ENCODE assay signal across 8 mouse cellular contexts in genomic region chr4:35155132-35155922, GRCm38 (mm10). TPM values are rescaled to one million over a fixed set of nuclear protein-coding genes. Genes with fewer than 3 reads are reported as not detected.
DNase-seq lines count a peak whose midpoint lies in the region; ATAC-seq and TF ChIP-seq lines count a peak whose summit lies in the region.

No protein-coding gene starts in this region.

- H3K9ac ChIP-seq in intestine, embryonic 16.5 days (ENCODE audit: low read depth, low read length), result peak overlapping the region; percentile 85
- H3K9ac ChIP-seq in liver, postnatal 0 days (replicated peaks), result peak overlapping the region; percentile 75
- peak overlapping the region; percentile 38; the same call in 1 of the 2 replicates for H3K9ac ChIP-seq in neural tube, embryonic 12.5 days

- H3K4me2 ChIP-seq in intestine, embryonic 16.5 days (ENCODE audit: low read depth, low read length), result peak overlapping the region; percentile 61
- peak overlapping the region; percentile 77 for H3K4me2 ChIP-seq in liver, postnatal 0 days (ENCODE audit: low read depth, low read length)
- peak overlapping the region; percentile 92 for H3K4me2 ChIP-seq in neural tube, embryonic 12.5 days (replicated peaks)

- peak; percentile 61 for TF ChIP-seq CTCF in liver, postnatal 0 days (IDR thresholded peaks at IDR 0.05; ENCODE audit: low read depth)

- H3K36me3 ChIP-seq in forebrain, embryonic 10.5 days (replicated peaks), result no peaks in the 10 kb centered on the region
- no peaks in the 10 kb centered on the region for H3K36me3 ChIP-seq in intestine, embryonic 16.5 days (ENCODE audit: control insufficient read depth, insufficient read depth, low read length)
- no peaks in the 10 kb centered on the region for H3K36me3 ChIP-seq in liver, postnatal 0 days (replicated peaks; ENCODE audit: insufficient read depth, low read length)
- no peaks in the 10 kb centered on the region for H3K36me3 ChIP-seq in neural tube, embryonic 12.5 days

- ATAC-seq in intestine, embryonic 16.5 days, result peak; percentile 84
- ATAC-seq in liver, postnatal 0 days, result peak; percentile 87
- no peak for ATAC-seq in neural tube, embryonic 12.5 days (ENCODE audit: low FRiP score, low read depth)

- 26% methylated on average over 20 of the region's 20 CpGs for WGBS in forebrain, embryonic 10.5 days
- WGBS in intestine, embryonic 16.5 days, result 16% methylated on average over 20 of the region's 20 CpGs
- 25% methylated on average over 20 of the region's 20 CpGs for WGBS in liver, postnatal 0 days (ENCODE audit: insufficient replicate concordance)
- 19% methylated on average over 20 of the region's 20 CpGs for WGBS in neural tube, embryonic 12.5 days

- H3K27me3 ChIP-seq in forebrain, embryonic 10.5 days (ENCODE audit: poor library complexity, severe bottlenecking), result peaks cover 15% of the 10 kb centered on the region
- no peaks in the 10 kb centered on the region for H3K27me3 ChIP-seq in intestine, embryonic 16.5 days (replicated peaks; ENCODE audit: control insufficient read depth, insufficient read depth, low read length)
- H3K27me3 ChIP-seq in liver, postnatal 0 days (ENCODE audit: insufficient read depth, low read length), result no peaks in the 10 kb centered on the region
- H3K27me3 ChIP-seq in neural tube, embryonic 12.5 days (replicated peaks), result no peaks in the 10 kb centered on the region

- H3K9me3 ChIP-seq in forebrain, embryonic 10.5 days, result no peaks in the 10 kb centered on the region
- no peaks in the 10 kb centered on the region for H3K9me3 ChIP-seq in intestine, embryonic 16.5 days (ENCODE audit: control insufficient read depth, low read length)
- no peaks in the 10 kb centered on the region for H3K9me3 ChIP-seq in liver, postnatal 0 days (ENCODE audit: low read length)
- H3K9me3 ChIP-seq in neural tube, embryonic 12.5 days, result no peaks in the 10 kb centered on the region

- H3K4me3 ChIP-seq in forebrain, embryonic 10.5 days, result peak overlapping the region; percentile 73
- peak overlapping the region; percentile 68 for H3K4me3 ChIP-seq in intestine, embryonic 16.5 days (ENCODE audit: low read length)
- H3K4me3 ChIP-seq in liver, postnatal 0 days (ENCODE audit: low read depth, low read length), result peak overlapping the region; percentile 71
- H3K4me3 ChIP-seq in neural tube, embryonic 12.5 days, result peak overlapping the region; percentile 57

- peak overlapping the region; percentile 92 for H3K27ac ChIP-seq in forebrain, embryonic 10.5 days
- H3K27ac ChIP-seq in intestine, embryonic 16.5 days (ENCODE audit: low read length), result peak overlapping the region; percentile 96
- H3K27ac ChIP-seq in liver, postnatal 0 days (ENCODE audit: low read depth), result peak overlapping the region; percentile 94
- H3K27ac ChIP-seq in neural tube, embryonic 12.5 days, result no peak overlapping the region

- DNase-seq in B cell, adult 2 months, result peak; percentile 72 to 74
- peak; percentile 88 for DNase-seq in R1 (ENCODE audit: low read depth, low spot score)
- peak; percentile 40 for DNase-seq in forebrain, embryonic 10.5 days (ENCODE audit: extremely low spot score, low spot score)
- DNase-seq in liver, postnatal 0 days, result peak; percentile 78
- peak; percentile 40 to 45 for DNase-seq in urinary bladder, postnatal 36 days (ENCODE audit: low spot score in 2 of 2)
- DNase-seq in right cerebral cortex, postnatal 25 days, result no peak

- H3K4me1 ChIP-seq in forebrain, embryonic 10.5 days, result peaks cover 37% of the 10 kb centered on the region
- H3K4me1 ChIP-seq in intestine, embryonic 16.5 days (ENCODE audit: control insufficient read depth, insufficient read depth, low read length), result peaks cover 9% of the 10 kb centered on the region
- H3K4me1 ChIP-seq in liver, postnatal 0 days (ENCODE audit: insufficient read depth), result peaks cover 18% of the 10 kb centered on the region
- peaks cover 16% of the 10 kb centered on the region for H3K4me1 ChIP-seq in neural tube, embryonic 12.5 days

- TF ChIP-seq EP300 in liver, postnatal 0 days (IDR thresholded peaks at IDR 0.05; ENCODE audit: low read depth), result peak; percentile 26; the same call in 1 of the 2 replicates

RNA-seq across cellular contexts. Expression of gene Mob3b, which starts 2.0 kb away (rescaled TPM):
- 20.3 and 24.1 TPM in 2 replicates for polyA plus RNA-seq in forebrain, embryonic 10.5 days (2016; fragmentation: Nextera tagmentation; extraction: Ambion mirVana)
- 27.3 and 27.5 TPM in 2 replicates for polyA plus RNA-seq in intestine, embryonic 16.5 days (2015; fragmentation: Nextera tagmentation; extraction: Ambion mirVana)
- polyA plus RNA-seq in liver, postnatal 0 days (2015; fragmentation: Nextera tagmentation; extraction: Ambion mirVana), result 13.6 and 14.2 TPM in 2 replicates
- polyA plus RNA-seq in neural tube, embryonic 12.5 days (2016; fragmentation: Nextera tagmentation; extraction: Ambion mirVana), result 6.2 and 8.4 TPM in 2 replicates

RNA-seq across cellular contexts. Expression of gene Ifnk, which starts 3.5 kb away (rescaled TPM):
- polyA plus RNA-seq in forebrain, embryonic 10.5 days (2016; fragmentation: Nextera tagmentation; extraction: Ambion mirVana), result 0.39 and 0.67 TPM in 2 replicates
- polyA plus RNA-seq in intestine, embryonic 16.5 days (2015; fragmentation: Nextera tagmentation; extraction: Ambion mirVana), result 0.29 and 0.45 TPM in 2 replicates
- 0.27 and 0.50 TPM in 2 replicates for polyA plus RNA-seq in liver, postnatal 0 days (2015; fragmentation: Nextera tagmentation; extraction: Ambion mirVana)
- polyA plus RNA-seq in neural tube, embryonic 12.5 days (2016; fragmentation: Nextera tagmentation; extraction: Ambion mirVana), result 0.34 TPM in 1 of 2 replicates, not detected in the other
